Mouse (Mus musculus): Measurements from ENCODE around the gene Zzef1. TPM values are rescaled to one million over a fixed set of nuclear protein-coding genes. Genes with fewer than 3 reads are reported as not detected.
"Not testable (repeated sequence)": the region's sequence is repeated elsewhere in the genome, so short reads cannot be mapped to it uniquely, and the experiment has no call there.

Zzef1 gene
- polyA plus RNA-seq, 1 experiment from 2014 or later = 21.6 TPM

DNA sequence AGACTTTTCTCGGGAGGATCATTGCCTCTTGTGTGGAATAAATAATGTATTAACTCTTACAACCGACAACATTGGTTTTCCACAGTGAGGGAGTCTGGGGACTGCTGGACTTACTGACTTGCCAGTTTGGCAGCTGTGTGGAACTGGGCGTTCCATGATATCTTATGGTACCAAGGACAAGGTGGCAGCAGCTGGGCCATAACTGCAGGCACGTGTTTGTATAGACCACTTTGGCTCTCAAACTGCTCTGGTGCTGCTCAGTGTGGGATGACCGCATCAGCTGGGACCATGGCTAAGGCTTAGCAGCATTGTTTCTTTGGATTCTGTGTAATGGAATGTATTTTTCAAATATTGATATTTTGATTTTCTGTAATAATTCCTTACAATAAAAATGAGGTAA, 25.2 kb upstream of the Zzef1 start:
- H3K4me3 ChIP-seq (ENCODE audit: low read depth, low read length) = no peak overlapping the region
- WGBS = 84% methylated on average over 5 of the region's 5 CpGs

DNA sequence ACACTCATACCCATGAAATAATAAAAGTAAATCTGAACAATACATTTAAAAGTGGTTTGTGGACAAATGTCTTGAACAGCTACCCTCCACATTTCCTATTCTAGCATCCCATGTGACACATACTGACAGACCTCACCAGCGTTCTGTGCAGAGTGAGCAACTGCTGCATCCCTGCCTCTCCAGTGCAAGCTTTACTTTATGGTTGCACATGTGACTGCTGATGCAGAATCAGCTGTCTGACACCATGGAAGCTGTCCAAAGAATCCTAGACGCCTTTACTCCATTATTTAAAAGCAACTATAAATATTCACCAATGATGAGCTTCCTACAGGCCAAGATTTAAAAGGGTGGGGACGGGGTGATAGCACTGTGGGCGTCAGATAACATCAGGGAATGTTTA, 24.6 kb upstream of the Zzef1 start:
- no peak for ATAC-seq (ENCODE audit: low read depth)
- Histone ChIP-seq H3K36me3 (ENCODE audit: control insufficient read depth, insufficient read depth, low read length) (peaks cover 29% of the 10 kb centered on the region), H3K27me3 (ENCODE audit: control insufficient read depth, insufficient read depth, low read length) (no peaks in the 10 kb centered on the region), H3K9ac (replicated peaks; ENCODE audit: low read depth, low read length) (no peak overlapping the region), H3K9me3 (ENCODE audit: control insufficient read depth, low read length) (no peaks in the 10 kb centered on the region), H3K4me1 (ENCODE audit: control insufficient read depth, insufficient read depth, low read length) (no peaks in the 10 kb centered on the region), H3K27ac (ENCODE audit: low read depth, low read length) (no peak overlapping the region), H3K4me3 (ENCODE audit: low read depth, low read length) (no peak overlapping the region), H3K4me2 (ENCODE audit: low read depth, low read length) (no peak overlapping the region)
- WGBS = 77% methylated on average over 4 of the region's 4 CpGs

More for the DNA sequence above, 25.2 kb upstream of the Zzef1 start:
- no peak overlapping the region for H3K9ac ChIP-seq (replicated peaks; ENCODE audit: low read depth, low read length)
- no peaks in the 10 kb centered on the region for H3K9me3 ChIP-seq (ENCODE audit: control insufficient read depth, low read length)
- no peaks in the 10 kb centered on the region for H3K4me1 ChIP-seq (ENCODE audit: control insufficient read depth, insufficient read depth, low read length)
- no peak overlapping the region for H3K27ac ChIP-seq (ENCODE audit: low read depth, low read length)
- H3K36me3 ChIP-seq (ENCODE audit: control insufficient read depth, insufficient read depth, low read length) = peaks cover 29% of the 10 kb centered on the region
- no peak overlapping the region for H3K4me2 ChIP-seq (ENCODE audit: low read depth, low read length)
- ATAC-seq (ENCODE audit: low read depth) = no peak
- H3K27me3 ChIP-seq (ENCODE audit: control insufficient read depth, insufficient read depth, low read length) = no peaks in the 10 kb centered on the region

- not testable (repeated sequence) for H3K9ac ChIP-seq (replicated peaks; ENCODE audit: low read depth, low read length); H3K27ac ChIP-seq (ENCODE audit: low read depth, low read length); H3K27me3 ChIP-seq (ENCODE audit: control insufficient read depth, insufficient read depth, low read length); H3K9me3 ChIP-seq (ENCODE audit: control insufficient read depth, low read length); H3K4me3 ChIP-seq (ENCODE audit: low read depth, low read length); H3K4me1 ChIP-seq (ENCODE audit: control insufficient read depth, insufficient read depth, low read length); H3K4me2 ChIP-seq (ENCODE audit: low read depth, low read length); ATAC-seq (ENCODE audit: low read depth)
- peaks cover 23% of the 10 kb centered on the region for H3K36me3 ChIP-seq (ENCODE audit: control insufficient read depth, insufficient read depth, low read length)
- 38% methylated on average over 1 of the region's 1 CpGs for WGBS
These were observed 23.4 kb upstream of the Zzef1 start for GRCm38 (mm10) chr11:72772611-72773010.

- Histone ChIP-seq H3K9ac (replicated peaks; ENCODE audit: low read depth, low read length) (no peak overlapping the region), H3K27me3 (ENCODE audit: control insufficient read depth, insufficient read depth, low read length) (no peaks in the 10 kb centered on the region), H3K4me1 (ENCODE audit: control insufficient read depth, insufficient read depth, low read length) (no peaks in the 10 kb centered on the region), H3K4me3 (ENCODE audit: low read depth, low read length) (no peak overlapping the region), H3K27ac (ENCODE audit: low read depth, low read length) (no peak overlapping the region), H3K4me2 (ENCODE audit: low read depth, low read length) (no peak overlapping the region), H3K36me3 (ENCODE audit: control insufficient read depth, insufficient read depth, low read length) (no peaks in the 10 kb centered on the region), H3K9me3 (ENCODE audit: control insufficient read depth, low read length) (no peaks in the 10 kb centered on the region)
- no peak for ATAC-seq (ENCODE audit: low read depth)
These were observed 17.1 kb upstream of the Zzef1 start for GRCm38 (mm10) chr11:72778957-72779356.

GRCm38 (mm10) chr11:72782103-72782502, 13.9 kb upstream of the Zzef1 start:
- no peak overlapping the region for H3K27ac ChIP-seq (ENCODE audit: low read depth, low read length)
- no peak overlapping the region for H3K4me2 ChIP-seq (ENCODE audit: low read depth, low read length)
- no peaks in the 10 kb centered on the region for H3K27me3 ChIP-seq (ENCODE audit: control insufficient read depth, insufficient read depth, low read length)
- H3K4me1 ChIP-seq (ENCODE audit: control insufficient read depth, insufficient read depth, low read length) = no peaks in the 10 kb centered on the region
- no peaks in the 10 kb centered on the region for H3K36me3 ChIP-seq (ENCODE audit: control insufficient read depth, insufficient read depth, low read length)
- H3K4me3 ChIP-seq (ENCODE audit: low read depth, low read length) = no peak overlapping the region
- no peaks in the 10 kb centered on the region for H3K9me3 ChIP-seq (ENCODE audit: control insufficient read depth, low read length)
- 59% methylated on average over 2 of the region's 2 CpGs for WGBS
- no peak overlapping the region for H3K9ac ChIP-seq (replicated peaks; ENCODE audit: low read depth, low read length)
- no peak for ATAC-seq (ENCODE audit: low read depth)

- Histone ChIP-seq H3K9ac (replicated peaks; ENCODE audit: low read depth, low read length) (no peak overlapping the region), H3K4me3 (ENCODE audit: low read depth, low read length) (no peak overlapping the region), H3K4me1 (ENCODE audit: control insufficient read depth, insufficient read depth, low read length) (no peaks in the 10 kb centered on the region), H3K27ac (ENCODE audit: low read depth, low read length) (no peak overlapping the region), H3K9me3 (ENCODE audit: control insufficient read depth, low read length) (no peaks in the 10 kb centered on the region), H3K36me3 (ENCODE audit: control insufficient read depth, insufficient read depth, low read length) (no peaks in the 10 kb centered on the region), H3K27me3 (ENCODE audit: control insufficient read depth, insufficient read depth, low read length) (no peaks in the 10 kb centered on the region), H3K4me2 (ENCODE audit: low read depth, low read length) (no peak overlapping the region)
- 88% methylated on average over 3 of the region's 3 CpGs for WGBS
- no peak for ATAC-seq (ENCODE audit: low read depth)
These were observed 13.5 kb upstream of the Zzef1 start for GRCm38 (mm10) chr11:72782503-72782902.

DNA sequence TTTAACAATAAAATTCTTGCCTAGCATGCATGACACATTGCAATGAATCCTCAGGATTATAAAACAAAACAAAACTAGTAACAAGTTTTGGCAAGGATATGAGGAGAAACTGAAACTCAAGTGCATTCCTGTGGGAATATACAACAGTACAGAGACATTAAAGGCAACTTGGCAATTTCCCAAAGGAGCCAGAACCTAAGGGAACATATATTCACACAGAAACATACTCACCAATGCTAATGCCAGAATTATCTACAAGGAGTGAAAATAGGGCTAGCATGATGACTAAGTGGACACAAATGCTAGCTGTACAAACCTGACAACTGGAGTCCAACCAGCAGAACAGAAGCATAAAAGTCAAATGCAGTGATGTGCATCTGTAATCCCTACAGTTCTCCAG, 4.0 kb upstream of the Zzef1 start:
- Histone ChIP-seq H3K9ac (replicated peaks; ENCODE audit: low read depth, low read length) (no peak overlapping the region), H3K36me3 (ENCODE audit: control insufficient read depth, insufficient read depth, low read length) (no peaks in the 10 kb centered on the region), H3K4me3 (ENCODE audit: low read depth, low read length) (no peak overlapping the region), H3K27ac (ENCODE audit: low read depth, low read length) (no peak overlapping the region), H3K27me3 (ENCODE audit: control insufficient read depth, insufficient read depth, low read length) (no peaks in the 10 kb centered on the region), H3K4me2 (ENCODE audit: low read depth, low read length) (no peak overlapping the region), H3K9me3 (ENCODE audit: control insufficient read depth, low read length) (no peaks in the 10 kb centered on the region), H3K4me1 (ENCODE audit: control insufficient read depth, insufficient read depth, low read length) (peaks cover 8% of the 10 kb centered on the region; the same call in 1 of the 2 replicates)
- ATAC-seq (ENCODE audit: low read depth) = no peak

DNA sequence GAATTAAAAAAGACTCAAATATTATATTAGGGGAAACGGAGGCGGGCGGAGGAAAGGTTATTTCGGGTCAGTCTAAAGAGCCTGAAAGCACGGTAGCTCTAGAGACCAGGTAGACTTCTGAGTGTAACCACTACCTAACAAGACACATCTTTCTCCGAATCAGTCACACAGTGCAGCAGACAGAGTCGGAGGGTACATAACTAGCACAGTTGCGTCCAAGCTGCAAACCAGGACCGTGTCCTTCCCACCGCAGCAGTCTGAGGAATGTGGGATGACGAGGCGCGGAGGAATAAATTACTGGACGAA, 924 bp upstream of the Zzef1 start:
- peak overlapping the region; percentile 94 for H3K4me3 ChIP-seq (ENCODE audit: low read depth, low read length)
- H3K9ac ChIP-seq (replicated peaks; ENCODE audit: low read depth, low read length) = peak overlapping the region; percentile 90
- H3K27me3 ChIP-seq (ENCODE audit: control insufficient read depth, insufficient read depth, low read length) = no peaks in the 10 kb centered on the region
- no peaks in the 10 kb centered on the region for H3K36me3 ChIP-seq (ENCODE audit: control insufficient read depth, insufficient read depth, low read length)
- no peaks in the 10 kb centered on the region for H3K9me3 ChIP-seq (ENCODE audit: control insufficient read depth, low read length)
- WGBS = 22% methylated on average over 14 of the region's 14 CpGs
- H3K4me2 ChIP-seq (ENCODE audit: low read depth, low read length) = peak overlapping the region; percentile 81
- peak; percentile 36 for ATAC-seq (ENCODE audit: low read depth)
- peaks cover 18% of the 10 kb centered on the region for H3K4me1 ChIP-seq (ENCODE audit: control insufficient read depth, insufficient read depth, low read length)
- H3K27ac ChIP-seq (ENCODE audit: low read depth, low read length) = peak overlapping the region; percentile 89

GRCm38 (mm10) chr11:72796296-72796687, 266 bp downstream of the Zzef1 start:
- Histone ChIP-seq H3K27me3 (ENCODE audit: control insufficient read depth, insufficient read depth, low read length) (no peaks in the 10 kb centered on the region), H3K36me3 (ENCODE audit: control insufficient read depth, insufficient read depth, low read length) (no peaks in the 10 kb centered on the region), H3K4me2 (ENCODE audit: low read depth, low read length) (peak overlapping the region; percentile 90), H3K4me1 (ENCODE audit: control insufficient read depth, insufficient read depth, low read length) (peaks cover 18% of the 10 kb centered on the region), H3K27ac (ENCODE audit: low read depth, low read length) (peak overlapping the region; percentile 64), H3K9ac (replicated peaks; ENCODE audit: low read depth, low read length) (peak overlapping the region; percentile 84), H3K4me3 (ENCODE audit: low read depth, low read length) (peak overlapping the region; percentile 94), H3K9me3 (ENCODE audit: control insufficient read depth, low read length) (no peaks in the 10 kb centered on the region)
- ATAC-seq (ENCODE audit: low read depth) = peak; percentile 70
- 1% methylated on average over 42 of the region's 42 CpGs for WGBS

Data from neural tube, embryonic 14.5 days (tissue).